Mouse (Mus musculus) stomach, postnatal 0 days (tissue): ENCODE measurements around the gene Gon4l. TPM values are rescaled to one million over a fixed set of nuclear protein-coding genes. Genes with fewer than 3 reads are reported as not detected.
A peak's percentile ranks its signal among the peaks of the same experiment; 100 is the strongest.

Experiments
- ATAC-seq: fragments of 200-750 bp; cut with Nextera tagmentation; 2 replicates; pipeline ENCODE4 v1.8.0; 2017; ENCODE audit not compliant: low FRiP score, low TSS enrichment
- DNase-seq: peaks from one replicate; pipeline ENCODE4 v3.0.0-alpha.2; 2016; ENCODE audit warnings: low spot score
- H3K27ac ChIP-seq: fragments of 300-500 bp; sonication (generic); replicated peaks from 2 replicates; pipeline ENCODE4 v1.5.1; 2014; ENCODE audit warnings: mild to moderate bottlenecking, control low read depth
- H3K27me3 ChIP-seq: fragments of 300-500 bp; sonication (generic); 2 replicates; pipeline ENCODE4 v1.6.1; 2014; ENCODE audit warnings: low read length; ENCODE audit not compliant: control insufficient read depth, insufficient read depth
- H3K36me3 ChIP-seq: fragments of 300-500 bp; sonication (generic); 2 replicates; pipeline ENCODE4 v1.6.1; 2014; ENCODE audit warnings: low read length, mixed read lengths; ENCODE audit not compliant: control insufficient read depth, insufficient read depth
- H3K4me1 ChIP-seq: fragments of 300-500 bp; sonication (generic); replicated peaks from 2 replicates; pipeline ENCODE4 v1.6.1; 2014; ENCODE audit warnings: antibody characterized with exemption; ENCODE audit not compliant: control insufficient read depth, insufficient read depth
- H3K4me2 ChIP-seq: fragments of 300-500 bp; sonication (generic); replicated peaks from 2 replicates; pipeline ENCODE4 v1.6.1; 2014; ENCODE audit warnings: low read depth, mild to moderate bottlenecking, control low read depth, moderate library complexity
- H3K4me3 ChIP-seq: fragments of 300-500 bp; sonication (generic); 2 replicates; pipeline ENCODE4 v1.5.1; 2014; ENCODE audit warnings: low read depth, low read length, control low read depth
- H3K9ac ChIP-seq: fragments of 300-500 bp; sonication (generic); 2 replicates; pipeline ENCODE4 v1.6.1; 2014; ENCODE audit warnings: mild to moderate bottlenecking, low read length, control low read depth, mixed read lengths
- H3K9me3 ChIP-seq: fragments of 300-500 bp; sonication (generic); 2 replicates; pipeline ENCODE4 v1.6.1; 2016; ENCODE audit warnings: low read length; ENCODE audit not compliant: control insufficient read depth
- CTCF ChIP-seq: IDR thresholded peaks from 2 replicates; pipeline ENCODE4 v1.5.1; 2016; ENCODE audit warnings: antibody characterized with exemption, low read depth, mild to moderate bottlenecking, moderate library complexity
- EP300 ChIP-seq: optimal IDR thresholded peaks from 2 replicates; pipeline ENCODE3; 2016; ENCODE audit warnings: antibody characterized with exemption
- WGBS: fragments of 180-500 bp; shearing (Covaris S2); extraction: QIAGEN DNeasy Blood & Tissue Kit; methylation state at CpG from one replicate; pipeline ENCODE4 v1.1.7; 2014; 5-methylcytosine and 5-hydroxymethylcytosine counted together
- polyA plus RNA-seq: library from polyadenylated mRNA; unstranded; fragments of >200 nt; fragmentation: Nextera tagmentation; extraction: Ambion mirVana; gene quantifications from 2 replicates; pipeline ENCODE4 v1.2.1, GENCODE M21; 2015

The Gon4l gene
- polyA plus RNA-seq, 1 experiment from 2014 or later: 2.8 TPM

DNA sequence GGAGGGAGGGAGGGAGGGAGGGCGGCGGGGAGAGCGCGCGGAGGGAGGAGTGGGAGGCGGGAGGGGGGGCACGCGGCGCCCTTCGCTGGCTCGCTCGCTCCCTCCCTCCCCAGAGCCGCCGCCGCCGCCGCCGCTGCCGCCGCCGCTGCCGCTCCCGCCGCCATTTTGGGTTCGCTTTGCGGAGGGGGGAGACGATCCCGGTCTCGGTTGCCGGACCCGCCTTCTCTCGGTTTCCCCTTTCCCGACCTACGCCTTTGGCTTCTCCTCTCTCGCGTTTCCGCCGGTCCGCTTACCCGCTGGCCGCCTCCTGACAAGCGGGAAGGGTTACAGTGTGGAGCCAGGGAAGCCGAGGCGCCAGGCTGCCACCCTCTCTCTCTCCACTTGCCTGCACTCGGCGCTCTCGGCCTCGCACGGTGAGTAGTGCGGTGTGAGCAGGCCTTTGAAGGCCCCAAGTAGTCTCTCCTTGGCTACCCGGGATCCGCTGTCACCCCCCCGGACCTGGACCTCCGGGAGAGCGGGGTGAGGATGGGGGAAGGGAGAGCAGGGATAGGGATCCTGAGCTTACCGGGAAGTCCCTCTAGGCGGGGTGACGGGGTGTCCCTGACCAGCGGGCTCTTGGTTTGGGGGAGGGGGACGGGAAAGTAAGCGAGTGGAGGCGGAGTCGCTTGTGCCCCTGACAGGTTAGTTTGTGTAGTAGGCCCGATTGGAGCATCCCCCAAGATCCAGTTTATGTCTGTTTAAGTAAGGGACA, 115.7 kb downstream of the Gon4l start, which contains the start of the genes Ash1l and Dap3:
Gene Ash1l, plus strand, starts transcription at position 47 of the 751 bp plus-strand sequence.
Gene Dap3, minus strand, starts transcription at position 606 of the 751 bp plus-strand sequence.
- no peaks in the 10 kb centered on the region for H3K36me3 ChIP-seq
- H3K9me3 ChIP-seq: no peaks in the 10 kb centered on the region
- peak within 1 kb of the TSS; percentile 82 for H3K4me3 ChIP-seq
- peak within 1 kb of the TSS; percentile 72 for H3K4me2 ChIP-seq
- DNase-seq (peak; percentile 85), ATAC-seq (peak; percentile 82)
- peak within 1 kb of the TSS; percentile 94 for H3K9ac ChIP-seq
- H3K27ac ChIP-seq: peak within 1 kb of the TSS; percentile 100
- WGBS: under 1% methylated on average over 36 of the region's 64 CpGs
- H3K27me3 ChIP-seq: no peaks in the 10 kb centered on the region
- TF ChIP-seq EP300: no peak
- peak; percentile 57 for TF ChIP-seq CTCF
- no peaks in the 10 kb centered on the region for H3K4me1 ChIP-seq

DNA sequence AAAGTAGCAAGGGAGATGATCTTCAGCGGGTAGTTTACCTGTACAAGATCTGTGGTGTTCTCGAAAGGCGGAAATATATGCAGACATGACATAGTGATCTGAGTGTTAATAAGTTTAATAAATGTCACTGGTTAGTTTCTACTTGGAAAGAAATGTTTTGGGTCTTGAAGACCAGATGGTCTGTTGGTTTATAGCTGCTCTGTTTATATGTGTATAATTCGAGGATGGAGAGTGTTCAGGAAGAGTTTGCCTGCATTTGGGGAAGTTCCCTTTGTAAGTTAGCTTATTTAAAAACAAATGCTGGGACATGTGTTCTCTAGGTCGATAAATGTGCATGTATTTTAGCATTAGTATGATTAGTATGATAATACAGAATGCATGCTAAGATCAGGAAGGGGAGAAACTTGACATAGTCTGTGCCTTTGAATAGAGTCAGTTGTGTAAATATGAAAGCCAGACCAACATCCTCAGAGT, 116.3 kb downstream of the Gon4l start:
- peak overlapping the region; percentile 68 for H3K4me2 ChIP-seq
- peak overlapping the region; percentile 94 for H3K9ac ChIP-seq
- no peaks in the 10 kb centered on the region for H3K4me1 ChIP-seq
- H3K36me3 ChIP-seq: no peaks in the 10 kb centered on the region
- WGBS: under 1% methylated on average over 5 of the region's 5 CpGs
- peak overlapping the region; percentile 82 for H3K4me3 ChIP-seq
- no peaks in the 10 kb centered on the region for H3K27me3 ChIP-seq
- DNase-seq (no peak), ATAC-seq (no peak)
- TF ChIP-seq CTCF (no peak), EP300 (no peak)
- no peaks in the 10 kb centered on the region for H3K9me3 ChIP-seq
- H3K27ac ChIP-seq: peak overlapping the region; percentile 100

GRCm38 (mm10) chr3:88953246-88953645, 118.2 kb downstream of the Gon4l start:
- no peak for ATAC-seq

GRCm38 (mm10) chr3:88953736-88954135, 118.7 kb downstream of the Gon4l start:
- no peak for DNase-seq
- no peak overlapping the region for H3K27ac ChIP-seq
- H3K36me3 ChIP-seq: no peaks in the 10 kb centered on the region
- no peaks in the 10 kb centered on the region for H3K27me3 ChIP-seq
- H3K4me3 ChIP-seq: no peak overlapping the region
- H3K4me2 ChIP-seq: no peak overlapping the region
- H3K9me3 ChIP-seq: no peaks in the 10 kb centered on the region
- no peaks in the 10 kb centered on the region for H3K4me1 ChIP-seq
- TF ChIP-seq CTCF (no peak), EP300 (no peak)
- no peak overlapping the region for H3K9ac ChIP-seq
- no peak for ATAC-seq

More at GRCm38 (mm10) chr3:88953246-88953645, 118.2 kb downstream of the Gon4l start:
- H3K4me1 ChIP-seq: no peaks in the 10 kb centered on the region
- no peaks in the 10 kb centered on the region for H3K9me3 ChIP-seq
- DNase-seq: no peak
- WGBS: 69% methylated on average over 4 of the region's 4 CpGs
- H3K9ac ChIP-seq: no peak overlapping the region
- H3K27me3 ChIP-seq: no peaks in the 10 kb centered on the region
- H3K36me3 ChIP-seq: no peaks in the 10 kb centered on the region
- no peak overlapping the region for H3K27ac ChIP-seq
- TF ChIP-seq CTCF: no peak
- TF ChIP-seq EP300: no peak
- no peak overlapping the region for H3K4me2 ChIP-seq
- H3K4me3 ChIP-seq: no peak overlapping the region

Other genes starting within 250 kb of the Gon4l start
- gene Arhgef2, start 229.3 kb upstream of the Gon4l start, polyA plus RNA-seq: 29.0 and 33.0 TPM in 2 replicates
- gene Rxfp4, start 182.1 kb upstream of the Gon4l start, polyA plus RNA-seq: 0.07 TPM in 1 of 2 replicates, not detected in the other
- 38.1 and 45.9 TPM in 2 replicates for gene Khdc4, start 149.4 kb upstream of the Gon4l start, polyA plus RNA-seq
- gene Rit1, start 118.4 kb upstream of the Gon4l start, polyA plus RNA-seq: 85.5 and 86.9 TPM in 2 replicates
- gene Syt11, start 60.1 kb upstream of the Gon4l start, polyA plus RNA-seq: 9.6 and 10.1 TPM in 2 replicates
- gene Msto1, start 78.8 kb downstream of the Gon4l start, polyA plus RNA-seq: 23.6 and 24.9 TPM in 2 replicates
- 8.6 and 9.2 TPM in 2 replicates for gene Ash1l, start 115.4 kb downstream of the Gon4l start, polyA plus RNA-seq
- gene Dap3, start 116.0 kb downstream of the Gon4l start, polyA plus RNA-seq: 99.0 and 105 TPM in 2 replicates